10 mouse cellular contexts compared by ENCODE assay signal in genomic region chr1:74855156-74855555, GRCm38 (mm10). TPM values are rescaled to one million over a fixed set of nuclear protein-coding genes. Genes with fewer than 3 reads are reported as not detected.
A peak's percentile ranks its signal among the peaks of the same experiment; 100 is the strongest.
DNase-seq lines count a peak whose midpoint lies in the region; ATAC-seq and TF ChIP-seq lines count a peak whose summit lies in the region.
"Had no signal": no experiment of that assay in that cellular context is flagged by ENCODE, and none has a peak within 500 bp of the region (broad histone marks: within the 10 kb centered on the region; RNA-seq: fewer than 3 reads in every experiment).

No protein-coding gene starts in this region.

- no peak overlapping the region for H3K27ac ChIP-seq in lung, postnatal 0 days (ENCODE audit: low read length)
- peak overlapping the region; percentile 76 for H3K27ac ChIP-seq in hindbrain, embryonic 11.5 days (ENCODE audit: low read depth, low read length)
- H3K27ac ChIP-seq in midbrain, embryonic 14.5 days (replicated peaks; ENCODE audit: low read depth, low read length), result peak overlapping the region; percentile 91

- H3K4me3 ChIP-seq in lung, postnatal 0 days (ENCODE audit: low read depth, low read length), result peak overlapping the region; percentile 48
- H3K4me3 ChIP-seq in hindbrain, embryonic 11.5 days (ENCODE audit: low read depth, low read length), result peak overlapping the region; percentile 63
- peak overlapping the region; percentile 94 for H3K4me3 ChIP-seq in midbrain, embryonic 14.5 days (replicated peaks; ENCODE audit: low read depth, low read length)

- H3K9me3 ChIP-seq in lung, postnatal 0 days (ENCODE audit: low read length), result no peaks in the 10 kb centered on the region
- no peaks in the 10 kb centered on the region for H3K9me3 ChIP-seq in hindbrain, embryonic 11.5 days (ENCODE audit: control insufficient read depth, low read length)
- no peaks in the 10 kb centered on the region for H3K9me3 ChIP-seq in midbrain, embryonic 14.5 days (ENCODE audit: control insufficient read depth, low read length)

- peak; percentile 12 for DNase-seq in adrenal gland, postnatal 10 days
- no peak for DNase-seq in adrenal gland, adult 8-10 months
- no peak for DNase-seq in lung, postnatal 0 days (ENCODE audit: low spot score)
- DNase-seq in lung, postnatal 14 days, result no peak
- DNase-seq in hindbrain, embryonic 11.5 days (ENCODE audit: low spot score), result peak; percentile 63
- peak; percentile 67 for DNase-seq in midbrain, embryonic 14.5 days
- DNase-seq in cerebellum, postnatal 25 days, result no peak
- no peak for DNase-seq in right cerebral cortex, postnatal 36 days (ENCODE audit: low spot score in 2 of 2)

- peaks cover 74% of the 10 kb centered on the region for H3K27me3 ChIP-seq in lung, postnatal 0 days (replicated peaks; ENCODE audit: insufficient read depth, low read length)
- peaks cover 23% of the 10 kb centered on the region for H3K27me3 ChIP-seq in hindbrain, embryonic 11.5 days (ENCODE audit: control insufficient read depth, insufficient read depth, low read length)
- H3K27me3 ChIP-seq in midbrain, embryonic 14.5 days (ENCODE audit: control insufficient read depth, insufficient read depth, low read length), result no peaks in the 10 kb centered on the region

- no peaks in the 10 kb centered on the region for H3K36me3 ChIP-seq in lung, postnatal 0 days (ENCODE audit: insufficient read depth, low read length)
- H3K36me3 ChIP-seq in hindbrain, embryonic 11.5 days (ENCODE audit: control insufficient read depth, insufficient read depth, low read length), result no peaks in the 10 kb centered on the region
- no peaks in the 10 kb centered on the region for H3K36me3 ChIP-seq in midbrain, embryonic 14.5 days (ENCODE audit: control insufficient read depth, insufficient read depth, low read length)

- H3K4me2 ChIP-seq in lung, postnatal 0 days (replicated peaks; ENCODE audit: low read depth, low read length), result peak overlapping the region; percentile 90
- H3K4me2 ChIP-seq in hindbrain, embryonic 11.5 days (replicated peaks; ENCODE audit: low read depth, low read length), result peak overlapping the region; percentile 67
- peak overlapping the region; percentile 92 for H3K4me2 ChIP-seq in midbrain, embryonic 14.5 days (ENCODE audit: low read length)

- WGBS in lung, postnatal 0 days, result 2% methylated on average over 30 of the region's 48 CpGs
- under 1% methylated on average over 38 of the region's 48 CpGs for WGBS in hindbrain, embryonic 11.5 days
- 0% methylated on average over 48 of the region's 48 CpGs for WGBS in midbrain, embryonic 14.5 days

- no peak for ATAC-seq in lung, postnatal 0 days
- peak; percentile 6; the same call in 1 of the 2 replicates for ATAC-seq in hindbrain, embryonic 11.5 days (ENCODE audit: low FRiP score)
- no peak for ATAC-seq in midbrain, embryonic 14.5 days (ENCODE audit: low FRiP score, low TSS enrichment)

- no peak for TF ChIP-seq CTCF in lung, postnatal 0 days (IDR thresholded peaks at IDR 0.05)

- peaks cover 11% of the 10 kb centered on the region for H3K4me1 ChIP-seq in lung, postnatal 0 days (ENCODE audit: insufficient read depth, low read depth, low read length)
- peaks cover 16% of the 10 kb centered on the region for H3K4me1 ChIP-seq in hindbrain, embryonic 11.5 days (replicated peaks; ENCODE audit: control insufficient read depth, insufficient read depth, low read length)
- H3K4me1 ChIP-seq in midbrain, embryonic 14.5 days (ENCODE audit: control insufficient read depth, insufficient read depth, low read length), result peaks cover 57% of the 10 kb centered on the region

- TF ChIP-seq EP300 in lung, postnatal 0 days (IDR thresholded peaks at IDR 0.05), result no peak

- no peak overlapping the region for H3K9ac ChIP-seq in lung, postnatal 0 days (replicated peaks; ENCODE audit: low read depth)
- peak overlapping the region; percentile 71 for H3K9ac ChIP-seq in hindbrain, embryonic 11.5 days (ENCODE audit: low read depth, low read length)
- H3K9ac ChIP-seq in midbrain, embryonic 14.5 days (replicated peaks; ENCODE audit: low read length), result peak overlapping the region; percentile 96

RNA-seq across cellular contexts. Expression of gene Cdk5r2, which starts 0.4 kb away (rescaled TPM):
- total RNA-seq in adrenal gland, postnatal 10 days (2021), result 1 to 10 TPM; 4.8 to 6.6 TPM
- 1 to 10 TPM; 4.2 to 6.2 (median 6.0) TPM for total RNA-seq in adrenal gland, adult 8-10 months (2022)
- polyA plus RNA-seq in lung, postnatal 0 days (2015; fragmentation: Nextera tagmentation; extraction: Ambion mirVana), result not detected in 2 replicates
- 4.6 and 5.3 TPM in 2 replicates for polyA plus RNA-seq in hindbrain, embryonic 11.5 days (2014; fragmentation: Nextera tagmentation; extraction: Ambion mirVana)
- 16.5 and 29.9 TPM in 2 replicates for polyA plus RNA-seq in midbrain, embryonic 14.5 days (2014; fragmentation: Nextera tagmentation; extraction: Ambion mirVana)
- total RNA-seq: common myeloid progenitor, adult 5-6 weeks; neutrophil, adult 5-6 weeks had no signal

RNA-seq across cellular contexts. Expression of gene Fev, which starts 30.1 kb away (rescaled TPM):
- total RNA-seq in adrenal gland, postnatal 10 days (2021), result under 1 TPM; 0.84 to 0.97 TPM
- 1 to 10 TPM in 3 of 4 experiments, under 1 TPM in 1; 0.93 to 6.3 (median 2.8) TPM for total RNA-seq in adrenal gland, adult 8-10 months (2022)
- polyA plus RNA-seq in lung, postnatal 0 days (2015; fragmentation: Nextera tagmentation; extraction: Ambion mirVana), result not detected in 2 replicates
- polyA plus RNA-seq in hindbrain, embryonic 11.5 days (2014; fragmentation: Nextera tagmentation; extraction: Ambion mirVana), result 1.3 and 3.0 TPM in 2 replicates
- 3.0 and 3.3 TPM in 2 replicates for polyA plus RNA-seq in midbrain, embryonic 14.5 days (2014; fragmentation: Nextera tagmentation; extraction: Ambion mirVana)
- total RNA-seq: common myeloid progenitor, adult 5-6 weeks; neutrophil, adult 5-6 weeks had no signal

RNA-seq across cellular contexts. Expression of gene Cryba2, which starts 37.8 kb away (rescaled TPM):
- 1 to 10 TPM in 1 of 2 experiments, under 1 TPM in 1; 0.51 to 1.1 TPM for total RNA-seq in adrenal gland, postnatal 10 days (2021)
- 1 to 10 TPM in 3 of 4 experiments, under 1 TPM in 1; 0.56 to 2.1 (median 1.4) TPM for total RNA-seq in adrenal gland, adult 8-10 months (2022)
- polyA plus RNA-seq in lung, postnatal 0 days (2015; fragmentation: Nextera tagmentation; extraction: Ambion mirVana), result not detected in 2 replicates
- 0.50 and 1.6 TPM in 2 replicates for polyA plus RNA-seq in hindbrain, embryonic 11.5 days (2014; fragmentation: Nextera tagmentation; extraction: Ambion mirVana)
- polyA plus RNA-seq in midbrain, embryonic 14.5 days (2014; fragmentation: Nextera tagmentation; extraction: Ambion mirVana), result 0.77 TPM in 1 of 2 replicates, not detected in the other
- total RNA-seq: common myeloid progenitor, adult 5-6 weeks; neutrophil, adult 5-6 weeks had no signal

Comparison
In these comparisons a context has a peak if more than half of its experiments do, and no peak if none do; other contexts are left out.
1. DNase-seq: peak in adrenal gland, postnatal 10 days (single experiment), hindbrain, embryonic 11.5 days (single experiment) and midbrain, embryonic 14.5 days (single experiment); none in adrenal gland, adult 8-10 months (single experiment), lung, postnatal 0 days (single experiment), lung, postnatal 14 days (single experiment), cerebellum, postnatal 25 days (0 of 2) and right cerebral cortex, postnatal 36 days (0 of 2).
2. Peak in every context shown above with its lines, with median percentiles within 50 percentile points of each other: H3K4me2 ChIP-seq and H3K4me3 ChIP-seq.